Mouse (Mus musculus) induced T-regulatory cell, adult 2 months (primary cell): ENCODE measurements around the gene Bmp7.

Experiments
- DNase-seq: peaks from one replicate; pipeline ENCODE4 v3.0.0-alpha.2; 2012; ENCODE audit warnings: low read depth

The Bmp7 gene

DNA sequence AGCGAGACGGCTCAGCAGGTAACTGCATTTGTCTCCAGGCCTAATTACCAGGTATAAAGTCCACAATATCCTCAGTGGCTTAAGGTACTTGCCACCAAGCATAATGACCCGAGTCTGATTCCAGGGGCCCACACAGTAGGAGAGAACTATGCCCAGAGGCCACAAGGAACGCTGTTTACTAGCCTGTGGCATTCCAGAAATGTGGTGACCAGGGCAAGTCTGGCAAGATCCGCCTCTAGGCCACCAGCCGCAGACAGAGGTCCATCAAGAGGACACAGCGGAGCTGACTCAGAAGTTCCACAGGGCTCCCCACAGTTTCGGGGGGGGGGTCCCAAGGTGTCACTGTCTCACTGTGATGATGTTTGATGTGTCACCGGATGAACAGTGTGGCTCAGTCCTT is 34.0 kb downstream of the Bmp7 start:
- DNase-seq = no peak

DNA sequence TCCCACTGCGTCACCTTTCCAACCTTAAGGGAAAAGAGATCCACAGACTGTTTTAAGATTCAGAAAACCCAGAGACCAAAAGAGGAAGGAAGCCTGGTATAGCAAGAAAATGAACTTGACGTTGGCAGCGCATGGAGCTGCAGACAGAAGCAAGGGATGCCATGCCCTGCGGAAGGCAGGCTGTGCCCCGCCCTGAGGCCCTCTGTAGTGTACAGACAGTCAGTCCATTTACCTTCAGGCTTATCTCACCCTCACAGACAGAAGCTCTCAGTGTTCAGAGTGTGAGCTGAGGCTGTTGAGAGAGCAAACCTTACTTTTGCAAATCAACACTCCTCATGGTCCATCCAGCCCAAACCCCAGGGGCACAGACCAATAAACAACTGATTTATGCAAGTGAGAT is 35.1 kb downstream of the Bmp7 start:
- no peak for DNase-seq

DNA sequence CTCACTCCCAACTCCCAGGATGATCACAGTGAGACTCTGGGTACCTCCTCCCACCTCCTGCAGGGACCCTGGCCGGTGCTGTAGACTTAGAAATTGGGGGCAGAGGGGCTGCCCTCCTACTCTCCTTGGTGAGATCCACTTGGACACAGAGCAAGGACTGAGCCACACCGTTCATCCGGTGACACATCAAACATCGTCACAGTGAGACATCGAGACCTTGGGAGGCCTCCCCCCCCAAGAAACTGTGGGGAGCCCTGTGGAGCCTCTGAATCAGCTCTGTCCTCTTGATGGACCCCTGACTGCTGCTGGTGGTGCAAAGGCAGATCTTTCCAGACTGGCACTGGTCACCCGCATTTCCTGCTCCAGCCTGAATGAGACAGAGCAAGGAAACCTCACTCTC is 35.5 kb downstream of the Bmp7 start:
- DNase-seq = no peak

DNA sequence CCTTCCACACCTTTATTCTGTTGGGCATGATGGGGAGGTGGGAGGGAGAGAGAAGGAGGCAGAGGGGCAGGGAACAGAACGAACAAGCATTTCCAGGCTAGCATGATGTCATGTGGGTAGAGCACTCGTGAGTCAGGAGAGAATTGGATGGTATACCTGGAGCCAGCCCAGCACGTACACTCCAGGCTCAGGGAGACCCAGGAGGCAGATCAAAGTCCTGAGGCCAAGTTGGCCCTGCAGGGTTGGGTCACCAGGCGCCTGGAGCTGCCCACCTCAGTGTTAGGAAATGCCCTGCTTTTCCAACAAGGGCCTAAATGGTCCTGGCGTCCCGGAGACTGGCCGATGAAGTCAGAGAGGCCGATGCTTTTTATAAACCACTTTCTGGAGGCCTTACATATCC is 36.6 kb downstream of the Bmp7 start:
- DNase-seq = no peak

DNA sequence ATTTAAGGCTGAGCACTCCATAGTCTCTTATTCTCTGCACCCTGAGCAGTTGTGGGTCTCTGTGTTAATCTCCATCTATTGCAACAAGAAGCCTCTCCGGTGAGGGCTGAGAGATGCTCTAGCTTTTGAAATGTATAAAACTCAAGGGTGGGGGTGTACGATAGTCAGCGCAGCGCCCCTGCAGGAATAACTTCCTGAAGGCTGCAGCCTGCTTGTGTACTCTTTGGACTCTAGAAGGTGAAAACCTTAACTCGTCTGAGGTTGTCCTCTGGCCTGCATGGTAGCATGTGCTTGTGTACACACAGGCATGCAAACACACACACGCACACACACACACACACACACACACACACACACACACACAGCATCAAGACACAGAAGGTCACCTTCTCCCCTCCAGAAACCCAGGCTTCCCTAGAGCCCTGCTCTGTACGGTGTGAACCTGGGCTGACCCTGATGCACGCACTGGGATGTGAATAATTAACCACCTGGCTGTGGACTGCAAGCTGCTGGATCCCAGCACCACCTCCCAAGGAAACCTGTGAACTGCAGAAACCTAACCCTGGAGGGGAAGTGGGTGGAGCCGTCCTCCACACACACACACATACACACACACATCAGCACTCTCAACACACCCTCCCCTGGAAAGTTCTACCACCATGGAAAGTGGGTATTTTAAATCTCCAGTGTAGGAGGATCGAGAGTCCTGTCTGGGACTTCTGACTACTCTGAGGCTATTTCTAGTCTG is 39.0 kb downstream of the Bmp7 start:
- no peak for DNase-seq

DNA sequence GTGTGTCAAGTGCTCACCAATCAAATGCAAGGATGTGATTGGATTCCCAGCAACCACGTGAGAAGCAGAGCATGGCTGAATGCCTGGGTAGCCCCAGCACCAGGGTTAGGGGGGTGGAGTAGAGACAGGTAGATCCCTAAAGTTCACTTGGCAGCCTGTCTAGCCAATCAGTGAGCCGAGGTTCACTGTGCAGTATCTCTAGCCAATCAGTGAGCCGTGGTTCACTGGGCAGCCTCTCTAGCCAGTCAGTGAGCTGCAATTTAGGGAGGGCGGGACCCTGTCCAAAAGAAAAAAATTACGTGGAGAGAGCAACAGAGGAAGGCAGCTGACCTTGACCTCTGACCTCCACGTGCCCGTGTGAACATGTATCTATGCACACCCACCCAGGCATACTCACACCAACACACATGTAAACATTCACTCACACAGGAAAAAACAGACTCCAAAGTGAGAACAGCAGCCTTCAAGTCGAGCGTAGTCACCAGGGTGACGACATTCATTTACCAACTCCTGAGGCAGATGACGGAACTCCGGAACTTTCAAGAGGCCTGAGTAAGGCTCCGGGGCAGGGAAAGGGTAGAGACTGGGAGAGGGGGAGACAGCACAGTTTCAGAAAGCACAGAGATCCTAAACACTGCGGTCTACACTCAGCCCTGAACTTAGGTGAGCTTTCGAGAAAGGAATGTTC is 50.2 kb downstream of the Bmp7 start:
- no peak for DNase-seq

DNA sequence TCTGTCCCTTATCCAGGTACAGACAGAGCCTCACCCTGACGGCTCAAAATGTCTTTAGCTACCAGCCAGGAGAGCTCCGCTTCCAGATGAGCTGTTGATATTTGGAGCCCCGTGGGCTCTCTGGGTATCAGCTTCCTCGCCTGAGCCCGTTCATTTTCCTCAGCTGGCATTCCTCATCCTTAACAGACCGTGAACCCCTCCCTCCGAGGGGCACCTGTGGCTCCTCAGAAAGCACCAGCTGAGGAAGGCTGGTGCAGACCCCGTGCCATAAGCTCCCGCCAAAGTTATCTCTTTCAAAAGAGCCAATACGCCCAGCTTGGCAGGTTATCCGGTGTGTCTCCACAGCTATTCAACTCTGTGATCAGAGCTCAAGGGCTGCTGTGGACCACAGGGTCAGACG is 50.9 kb downstream of the Bmp7 start:
- no peak for DNase-seq

DNA sequence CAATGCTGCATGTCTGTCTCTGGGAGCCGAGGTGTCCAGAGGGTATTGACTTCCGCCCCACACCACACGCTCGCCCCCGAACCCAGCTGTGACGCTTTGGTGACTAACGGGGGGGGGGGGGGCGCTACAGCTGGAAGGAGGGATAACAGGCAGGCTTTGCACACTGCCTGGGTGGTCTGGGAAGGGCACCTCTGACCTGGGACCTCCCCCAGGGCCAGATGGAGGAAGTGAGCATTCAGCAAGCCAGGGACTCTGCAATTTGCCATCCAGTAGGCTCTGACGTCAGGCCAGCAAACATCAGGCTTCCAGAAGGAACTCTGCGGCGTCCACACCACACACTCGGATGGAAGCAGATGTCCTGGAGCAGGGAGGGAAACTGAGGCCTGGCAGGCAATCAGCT is 52.0 kb downstream of the Bmp7 start:
- no peak for DNase-seq

DNA sequence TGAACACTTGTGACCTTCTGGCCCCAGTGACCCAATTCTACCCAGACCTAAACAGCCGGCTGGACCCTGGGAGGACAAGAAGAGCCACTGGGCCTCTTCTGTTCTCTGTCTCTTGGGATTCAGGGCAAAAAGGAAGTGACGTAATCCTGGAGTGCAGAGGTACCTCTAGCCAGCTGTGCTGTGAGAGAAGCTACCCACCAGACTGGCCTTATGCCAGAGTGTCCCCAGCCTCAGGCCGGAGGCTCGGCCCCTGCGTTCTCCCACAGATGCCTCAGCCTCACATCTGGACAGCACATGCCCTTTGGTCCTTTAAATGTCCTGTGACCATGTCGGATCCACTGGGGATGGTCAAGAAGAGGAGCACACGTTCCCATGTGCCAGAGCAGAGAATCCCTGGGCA is 54.3 kb downstream of the Bmp7 start:
- no peak for DNase-seq

DNA sequence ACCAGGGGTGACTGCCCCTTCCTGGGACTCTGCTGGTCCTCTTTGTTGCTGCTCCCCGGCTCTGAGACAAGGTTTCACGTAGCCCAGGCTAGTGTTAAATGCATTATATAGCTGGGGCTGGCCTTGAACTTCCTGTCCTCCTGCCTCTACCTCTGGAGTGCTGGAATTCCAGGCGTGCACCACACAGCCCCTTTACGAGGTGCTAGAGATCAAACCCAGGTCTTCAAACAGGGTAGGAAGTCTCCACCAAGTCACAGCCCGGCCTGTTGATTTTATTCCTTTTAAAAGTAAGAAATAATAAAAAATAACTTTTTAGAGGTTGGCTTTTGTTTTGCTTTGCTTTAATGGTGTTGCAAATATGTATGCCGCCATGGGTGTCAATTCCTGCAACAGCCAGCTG is 55.5 kb downstream of the Bmp7 start:
- DNase-seq = no peak

DNA sequence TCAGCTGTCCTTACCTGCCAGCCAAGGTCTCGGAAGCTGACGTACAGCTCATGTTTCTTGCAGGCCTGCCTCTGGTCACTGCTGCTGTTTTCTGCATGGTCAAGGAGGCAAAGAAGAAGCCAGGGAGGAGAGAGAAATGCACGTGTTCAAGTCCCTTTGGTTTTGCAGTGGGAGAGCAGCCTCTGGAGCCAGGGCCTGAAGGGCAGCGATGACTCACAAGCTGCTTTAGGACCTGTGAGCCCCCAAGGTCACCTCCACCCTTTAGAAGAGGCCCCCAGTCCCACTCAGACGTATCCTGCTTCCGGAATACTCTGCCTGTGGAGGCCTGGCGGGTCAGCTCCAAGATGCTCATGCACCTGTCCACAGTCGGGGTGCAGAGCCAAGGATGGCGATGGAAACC is 64.9 kb downstream of the Bmp7 start:
- no peak for DNase-seq

DNA sequence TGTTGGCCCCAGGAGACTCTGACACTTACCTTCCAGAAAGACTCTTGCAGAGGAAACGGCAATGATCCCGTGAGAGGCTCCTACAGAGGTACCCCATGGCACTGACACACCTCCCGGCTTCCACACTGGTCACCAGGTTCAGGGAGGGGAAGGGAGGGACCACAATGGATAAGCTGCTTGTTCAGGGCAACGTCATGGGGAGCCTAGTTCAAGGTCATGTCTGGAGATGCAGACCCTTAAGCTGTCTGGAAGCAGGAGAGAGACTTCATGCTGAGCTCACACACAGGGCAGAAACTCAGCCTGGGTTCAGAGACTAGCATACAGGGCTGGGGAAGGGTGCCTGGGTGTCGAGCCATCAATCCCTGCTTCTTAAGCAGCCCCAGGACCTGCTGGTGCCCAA is 73.8 kb downstream of the Bmp7 start:
- DNase-seq = no peak

DNA sequence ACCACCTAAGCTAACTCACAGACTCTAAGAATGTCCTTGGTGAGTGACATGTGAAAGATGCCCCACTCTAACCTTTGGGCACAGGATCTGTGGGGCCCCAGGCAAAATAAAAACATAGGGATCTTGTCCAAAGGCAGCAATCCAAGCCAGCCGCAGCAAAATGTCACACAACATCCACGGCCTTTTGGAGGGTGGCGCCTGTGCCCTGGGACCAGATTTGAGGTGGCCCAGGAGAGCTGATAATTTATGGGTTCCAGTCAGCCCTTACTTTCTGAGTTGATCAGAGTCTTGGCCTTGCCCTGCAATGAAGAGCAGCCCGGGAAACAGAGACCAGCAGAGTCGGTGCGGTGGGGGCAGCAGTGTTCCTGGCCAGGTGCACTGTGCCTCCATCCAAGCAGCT is 75.0 kb downstream of the Bmp7 start:
- no peak for DNase-seq

DNA sequence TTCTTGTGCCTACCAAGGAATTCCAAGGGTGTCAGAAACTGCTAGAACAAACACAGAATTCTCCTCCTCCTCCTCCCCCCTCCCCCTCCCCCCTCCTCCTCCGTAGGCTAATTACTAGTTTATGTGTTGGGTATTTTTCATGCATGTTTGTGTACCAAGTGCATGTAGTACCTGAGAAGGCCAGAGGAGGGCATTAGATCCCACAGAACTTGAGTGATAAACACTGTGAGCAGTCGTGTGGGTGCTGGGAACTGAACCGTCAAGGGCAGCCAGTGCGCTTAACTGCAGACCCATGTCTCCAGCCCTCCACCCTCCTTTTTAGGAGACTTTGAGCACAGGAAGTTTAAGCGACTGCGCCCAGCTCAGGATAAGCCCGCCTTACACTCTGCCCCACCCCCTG is 75.6 kb downstream of the Bmp7 start:
- peak; percentile 46 for DNase-seq

DNA sequence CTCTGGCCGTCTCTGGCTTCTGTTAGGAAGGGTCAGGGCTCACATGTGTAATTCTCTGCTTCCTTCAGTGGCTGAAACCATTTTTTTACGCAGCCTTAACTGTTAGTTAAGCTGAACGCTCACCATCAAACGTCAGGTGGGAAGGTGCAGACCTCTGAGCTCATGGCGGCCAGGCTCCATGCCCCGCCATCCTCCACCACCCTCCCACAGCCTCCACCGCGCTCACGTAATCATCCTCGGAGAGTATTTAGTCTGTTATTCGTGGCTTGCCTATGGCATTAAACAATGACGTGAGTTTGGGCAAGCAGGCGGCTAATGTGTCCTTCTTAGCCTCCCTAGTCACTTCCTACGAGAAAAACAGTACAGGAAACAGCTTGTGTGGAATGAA is 76.7 kb downstream of the Bmp7 start:
- no peak for DNase-seq

DNA sequence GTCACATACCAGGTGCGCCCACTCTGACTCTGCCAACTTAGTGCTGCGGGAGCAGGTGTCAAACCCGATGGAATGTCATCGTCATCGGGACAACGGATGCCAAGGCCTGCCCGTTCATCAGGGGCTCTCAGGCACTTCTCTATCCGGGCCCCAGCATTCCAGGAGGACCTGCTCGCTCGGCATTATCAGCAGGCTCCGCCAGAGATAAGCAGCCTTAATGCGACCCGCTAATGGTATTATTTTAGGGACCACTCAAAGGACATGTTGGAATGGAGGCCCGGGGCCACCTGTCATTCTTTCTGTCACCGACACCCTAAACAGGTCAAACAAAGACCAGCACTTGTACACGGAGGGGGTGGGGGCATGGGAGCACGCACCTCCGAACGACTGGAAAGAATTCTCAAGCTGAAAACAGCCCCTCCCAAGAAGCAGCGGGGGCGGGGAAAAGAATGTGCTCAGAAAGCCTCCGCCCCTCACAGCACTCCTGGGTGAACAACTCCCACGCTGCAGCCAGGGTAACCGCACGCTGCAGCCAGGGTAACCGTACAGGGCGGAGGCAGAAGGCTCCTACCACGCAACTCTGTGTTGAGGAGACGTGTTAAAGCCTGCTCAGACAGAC is 77.2 kb downstream of the Bmp7 start:
- DNase-seq = peak; percentile 32

DNA sequence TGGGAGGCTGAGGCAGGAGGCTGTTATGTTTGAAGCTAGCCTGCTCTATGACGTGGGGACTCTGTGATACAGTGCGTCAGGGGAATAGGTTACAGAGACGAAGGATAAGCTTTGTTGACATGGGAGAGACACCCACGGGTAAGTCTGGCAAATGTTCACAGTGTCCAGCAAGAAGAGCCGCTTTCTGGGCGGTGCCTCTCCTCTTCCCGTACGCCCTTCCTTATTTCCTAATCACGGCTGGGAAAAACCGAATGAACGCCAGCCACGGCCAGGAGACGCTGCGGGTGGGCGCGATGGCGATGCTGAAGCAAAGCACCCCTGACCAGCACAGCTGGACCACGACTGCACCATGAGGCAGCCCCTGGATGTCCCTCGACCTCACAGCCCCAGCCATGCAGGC is 77.7 kb downstream of the Bmp7 start:
- DNase-seq = no peak

DNA sequence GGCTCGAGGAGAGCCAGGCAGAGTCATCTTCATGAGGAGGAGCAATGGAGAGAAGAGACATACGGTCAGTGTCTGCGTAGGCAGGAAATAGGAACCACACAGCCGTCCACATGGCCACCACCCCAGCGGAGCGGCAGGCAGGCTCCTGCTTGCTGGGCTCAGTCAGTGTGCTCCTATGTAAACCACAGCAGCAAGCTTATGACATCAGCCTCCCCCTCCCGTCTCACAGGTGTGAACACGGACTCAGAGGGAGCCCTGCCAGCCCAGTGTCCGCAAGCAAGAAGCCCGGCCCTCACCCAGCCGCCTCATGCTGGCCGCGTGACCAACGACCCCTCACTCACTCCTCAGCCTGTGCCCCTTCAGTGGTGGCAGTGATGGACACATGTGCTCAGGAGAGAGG is 78.5 kb downstream of the Bmp7 start:
- no peak for DNase-seq

DNA sequence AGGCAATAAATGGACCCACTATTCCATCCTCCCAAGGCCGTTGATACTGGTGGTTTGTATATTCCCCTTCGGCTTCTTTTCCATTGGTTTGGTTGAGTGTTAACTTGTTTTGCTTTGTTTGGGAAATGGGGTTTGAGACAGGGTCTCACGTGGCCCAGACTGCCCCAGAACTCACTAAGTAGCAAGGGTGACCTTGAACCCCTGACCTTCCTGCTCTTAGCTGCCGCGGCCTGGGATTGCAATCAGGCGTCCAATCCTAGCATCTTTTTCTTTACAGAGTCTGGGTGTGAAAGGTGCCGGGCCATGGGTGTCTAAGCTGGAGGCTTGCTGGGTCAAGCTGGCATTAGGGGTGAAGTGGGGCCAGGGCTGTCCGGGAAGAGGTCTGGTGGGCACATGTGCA is 79.5 kb downstream of the Bmp7 start:
- DNase-seq = no peak

DNA sequence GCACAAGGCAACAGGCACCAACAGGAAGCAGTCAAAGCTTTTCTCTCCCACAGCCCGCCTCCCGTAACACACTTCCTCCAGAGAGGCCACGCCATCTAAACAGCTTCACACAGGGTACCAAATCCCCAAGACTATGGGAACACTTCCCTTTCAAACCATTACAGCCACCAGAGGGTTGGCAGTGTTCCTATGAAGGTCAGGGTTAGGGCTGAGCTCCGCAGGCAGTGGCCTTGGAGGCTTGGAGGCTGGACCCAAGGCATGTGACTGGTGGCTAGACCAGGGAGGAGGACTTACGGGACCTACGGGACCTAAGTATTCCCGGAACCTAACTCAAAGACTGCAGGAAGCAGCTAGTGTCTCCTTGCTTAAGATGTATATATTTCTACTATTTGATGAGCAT is 80.0 kb downstream of the Bmp7 start:
- no peak for DNase-seq

DNA sequence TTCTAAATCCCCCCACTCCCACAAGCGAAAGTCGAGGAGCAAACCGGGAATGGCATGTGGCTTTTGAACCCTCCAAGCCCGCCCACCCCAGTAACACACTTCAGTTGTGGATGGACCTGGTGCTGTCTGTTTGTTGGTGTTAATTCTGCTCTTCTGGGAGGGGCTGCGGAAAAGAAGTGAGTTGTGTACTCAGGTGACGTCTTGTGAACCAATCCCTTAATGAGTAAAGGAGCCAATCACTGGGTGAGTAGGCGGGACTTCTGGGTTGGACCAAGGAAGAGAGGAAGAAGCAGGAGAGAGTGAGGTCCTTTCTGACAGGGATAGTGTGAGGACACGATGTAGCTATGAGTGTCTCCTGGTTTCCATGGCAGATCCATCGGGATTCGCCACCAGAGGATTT is 83.1 kb downstream of the Bmp7 start:
- no peak for DNase-seq

DNA sequence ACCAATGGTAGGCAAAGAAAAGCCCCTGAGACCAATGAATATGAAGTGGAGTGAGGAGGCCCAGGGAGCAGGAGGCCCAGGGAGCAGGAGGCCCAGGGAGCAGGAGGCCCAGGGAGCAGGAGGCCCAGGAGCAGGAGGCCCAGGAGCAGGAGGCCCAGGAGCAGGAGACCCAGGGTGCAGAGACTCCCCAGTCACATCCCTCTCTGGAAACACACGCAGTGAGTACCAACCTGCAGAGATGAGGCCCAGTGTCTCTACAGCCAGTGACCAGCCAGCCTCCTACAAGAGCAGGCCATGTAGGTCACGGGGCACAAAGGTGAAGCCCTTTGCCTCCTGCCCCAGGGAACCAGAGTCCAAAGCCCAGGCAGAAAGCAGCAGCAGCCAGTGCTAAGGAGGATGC is 83.6 kb downstream of the Bmp7 start:
- DNase-seq = no peak

DNA sequence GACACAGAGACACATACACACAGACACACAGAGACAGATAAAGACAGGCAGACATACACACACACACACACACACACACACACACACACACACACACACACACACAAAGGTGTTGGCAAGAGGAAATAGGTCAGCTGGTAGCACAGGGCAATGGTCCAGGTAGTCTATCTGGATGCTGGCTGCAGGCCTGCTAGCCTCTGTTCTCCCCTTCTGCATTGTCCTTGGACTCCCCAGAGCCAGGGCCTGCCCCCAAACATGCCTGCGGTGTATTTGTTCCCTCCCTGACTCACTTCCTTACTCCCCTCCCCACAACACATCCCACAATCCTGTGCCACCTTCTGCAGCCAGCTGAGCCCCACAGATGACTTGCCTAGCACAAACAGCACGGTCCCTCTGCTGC is 86.0 kb downstream of the Bmp7 start:
- no peak for DNase-seq

DNA sequence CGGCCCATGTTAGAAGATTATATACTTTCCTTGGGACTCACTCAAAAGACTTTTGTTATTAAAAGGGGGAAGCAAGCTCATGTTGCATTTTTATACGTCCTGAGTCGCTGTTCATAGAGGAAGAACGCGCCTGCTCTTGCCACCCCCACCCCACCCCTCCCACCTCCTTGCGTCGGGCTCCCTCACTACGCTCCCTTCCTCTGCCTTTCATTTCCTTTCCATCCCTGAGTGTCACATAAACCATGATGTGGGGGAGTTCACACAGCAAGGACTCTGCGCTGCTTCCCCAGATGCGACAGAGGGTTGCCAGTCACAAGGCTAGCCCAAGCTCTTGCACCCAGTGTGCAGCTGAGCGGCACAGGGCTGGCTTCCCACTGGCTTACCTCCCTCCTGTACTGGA is 88.3 kb downstream of the Bmp7 start:
- no peak for DNase-seq
